Comparison of ENCODE assay signal across 28 mouse cellular contexts in the genomic region with DNA sequence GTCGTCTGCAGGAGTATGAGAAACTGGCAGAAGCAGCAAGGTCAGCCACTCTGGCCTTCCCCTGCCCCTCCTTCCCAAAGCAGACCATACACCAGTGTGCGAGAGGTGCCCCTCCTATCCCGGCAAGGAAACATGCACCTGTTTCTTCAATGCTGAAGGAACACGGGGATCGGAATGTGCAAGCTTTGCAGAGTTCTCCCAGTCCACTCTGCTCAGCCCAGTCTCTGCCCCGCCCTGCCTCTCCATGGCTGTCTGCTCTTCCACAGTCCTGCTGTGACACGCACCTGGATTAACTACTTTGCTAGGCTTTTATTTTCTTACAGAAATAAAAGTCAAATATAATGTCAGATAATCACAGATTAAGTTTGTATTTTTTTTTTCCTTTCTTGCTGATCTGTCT.
A peak's percentile ranks its signal among the peaks of the same experiment; 100 is the strongest.
DNase-seq lines count a peak whose midpoint lies in the region; ATAC-seq and TF ChIP-seq lines count a peak whose summit lies in the region.
"Had no signal": no experiment of that assay in that cellular context is flagged by ENCODE, and none has a peak within 500 bp of the region (broad histone marks: within the 10 kb centered on the region; RNA-seq: fewer than 3 reads in every experiment).

No protein-coding gene starts in this region.

- intact Hi-C loops in gastrocnemius, postnatal 36 days (cut with DNase I) = no loop called here
- intact Hi-C loops in heart, postnatal 10 days (cut with DNase I) = no loop called here

- no peak overlapping the region for H3K4me2 ChIP-seq in kidney, embryonic 14.5 days (replicated peaks; ENCODE audit: low read depth, low read length)
- no peak overlapping the region for H3K4me2 ChIP-seq in intestine, embryonic 16.5 days (ENCODE audit: low read depth, low read length)
- H3K4me2 ChIP-seq in kidney, postnatal 0 days (ENCODE audit: low read length) = no peak overlapping the region
- H3K4me2 ChIP-seq in stomach, embryonic 14.5 days (replicated peaks; ENCODE audit: low read depth, low read length) = no peak overlapping the region
- H3K4me2 ChIP-seq: embryonic facial prominence, embryonic 12.5 days; forebrain, embryonic 12.5 days; hindbrain, embryonic 15.5 days; limb, embryonic 15.5 days; lung, embryonic 15.5 days; neural tube, embryonic 12.5 days; stomach, embryonic 15.5 days had no signal

- no peak overlapping the region for H3K4me3 ChIP-seq in kidney, adult 2 months (ENCODE audit: insufficient read depth, low read depth, low read length)
- no peak overlapping the region for H3K4me3 ChIP-seq in kidney, embryonic 14.5 days (ENCODE audit: low read length)
- no peak overlapping the region for H3K4me3 ChIP-seq in intestine, embryonic 16.5 days (ENCODE audit: low read length)
- H3K4me3 ChIP-seq in kidney, postnatal 0 days (replicated peaks; ENCODE audit: low read depth, low read length) = no peak overlapping the region
- no peak overlapping the region for H3K4me3 ChIP-seq in stomach, embryonic 14.5 days (ENCODE audit: low read depth, low read length)
- H3K4me3 ChIP-seq: embryonic facial prominence, embryonic 12.5 days; erythroblast, embryonic 14.5 days; forebrain, embryonic 12.5 days; hindbrain, embryonic 15.5 days; limb, embryonic 15.5 days; lung, embryonic 15.5 days; neural tube, embryonic 12.5 days; stomach, embryonic 15.5 days had no signal

- H3K36me3 ChIP-seq in kidney, adult 2 months (ENCODE audit: control insufficient read depth, insufficient read depth, low read length) = no peaks in the 10 kb centered on the region
- no peaks in the 10 kb centered on the region for H3K36me3 ChIP-seq in kidney, embryonic 14.5 days (ENCODE audit: control insufficient read depth, insufficient read depth, low read length)
- no peaks in the 10 kb centered on the region for H3K36me3 ChIP-seq in intestine, embryonic 16.5 days (ENCODE audit: control insufficient read depth, insufficient read depth, low read length)
- H3K36me3 ChIP-seq in kidney, postnatal 0 days (ENCODE audit: insufficient read depth, low read length) = no peaks in the 10 kb centered on the region
- no peaks in the 10 kb centered on the region for H3K36me3 ChIP-seq in stomach, embryonic 14.5 days (ENCODE audit: control insufficient read depth, insufficient read depth, low read length)
- H3K36me3 ChIP-seq: embryonic facial prominence, embryonic 12.5 days; forebrain, embryonic 12.5 days; G1E; hindbrain, embryonic 15.5 days; limb, embryonic 15.5 days; lung, embryonic 15.5 days; neural tube, embryonic 12.5 days; stomach, embryonic 15.5 days had no signal

- H3K9me3 ChIP-seq in kidney, embryonic 14.5 days (ENCODE audit: control insufficient read depth, low read length) = no peaks in the 10 kb centered on the region
- H3K9me3 ChIP-seq in intestine, embryonic 16.5 days (ENCODE audit: control insufficient read depth, low read length) = no peaks in the 10 kb centered on the region
- no peaks in the 10 kb centered on the region for H3K9me3 ChIP-seq in kidney, postnatal 0 days (replicated peaks; ENCODE audit: low read length)
- H3K9me3 ChIP-seq in stomach, embryonic 14.5 days (ENCODE audit: control insufficient read depth, low read depth, low read length) = no peaks in the 10 kb centered on the region
- H3K9me3 ChIP-seq: embryonic facial prominence, embryonic 12.5 days; forebrain, embryonic 12.5 days; hindbrain, embryonic 15.5 days; limb, embryonic 15.5 days; lung, embryonic 15.5 days; neural tube, embryonic 12.5 days; stomach, embryonic 15.5 days had no signal

- no peaks in the 10 kb centered on the region for H3K4me1 ChIP-seq in kidney, adult 2 months (ENCODE audit: control insufficient read depth, insufficient read depth, low read length)
- H3K4me1 ChIP-seq in kidney, embryonic 14.5 days (ENCODE audit: control insufficient read depth, insufficient read depth, low read length) = no peaks in the 10 kb centered on the region
- no peaks in the 10 kb centered on the region for H3K4me1 ChIP-seq in intestine, embryonic 16.5 days (ENCODE audit: control insufficient read depth, insufficient read depth, low read length)
- no peaks in the 10 kb centered on the region for H3K4me1 ChIP-seq in kidney, postnatal 0 days (replicated peaks; ENCODE audit: insufficient read depth, low read length)
- H3K4me1 ChIP-seq in stomach, embryonic 14.5 days (ENCODE audit: control insufficient read depth, insufficient read depth, low read length) = no peaks in the 10 kb centered on the region
- H3K4me1 ChIP-seq: embryonic facial prominence, embryonic 12.5 days; forebrain, embryonic 12.5 days; hindbrain, embryonic 15.5 days; limb, embryonic 15.5 days; lung, embryonic 15.5 days; neural tube, embryonic 12.5 days; stomach, embryonic 15.5 days had no signal

- 36% methylated on average over 7 of the region's 7 CpGs for WGBS in kidney, adult 2 months
- WGBS in kidney, embryonic 14.5 days = 70% methylated on average over 7 of the region's 7 CpGs
- WGBS in intestine, embryonic 16.5 days = 43% methylated on average over 7 of the region's 7 CpGs
- WGBS in kidney, postnatal 0 days = 62% methylated on average over 7 of the region's 7 CpGs
- 50% methylated on average over 7 of the region's 7 CpGs for WGBS in stomach, embryonic 14.5 days

- ATAC-seq in kidney, embryonic 14.5 days (ENCODE audit: low FRiP score, low TSS enrichment) = no peak
- peak; percentile 40; the same call in 1 of the 2 replicates for ATAC-seq in intestine, embryonic 16.5 days
- ATAC-seq in kidney, postnatal 0 days (replicated peaks; ENCODE audit: low FRiP score, low read depth) = 0 out of 2 replicates have a peak, but pooled peaks have one; percentile 54
- ATAC-seq in stomach, embryonic 14.5 days (ENCODE audit: insufficient number of reproducible peaks, insufficient read depth, low FRiP score, low read depth) = peak; percentile 67
- ATAC-seq: activated CD4-positive, CD25-positive, alpha-beta regulatory T cell, adult 4 months; Patski had no signal

- no peaks in the 10 kb centered on the region for H3K27me3 ChIP-seq in kidney, adult 2 months (replicated peaks; ENCODE audit: control insufficient read depth, insufficient read depth, low read length)
- no peaks in the 10 kb centered on the region for H3K27me3 ChIP-seq in kidney, embryonic 14.5 days (ENCODE audit: control insufficient read depth, insufficient read depth, low read length)
- no peaks in the 10 kb centered on the region for H3K27me3 ChIP-seq in intestine, embryonic 16.5 days (replicated peaks; ENCODE audit: control insufficient read depth, insufficient read depth, low read length)
- H3K27me3 ChIP-seq in kidney, postnatal 0 days (ENCODE audit: insufficient read depth, low read length) = no peaks in the 10 kb centered on the region
- H3K27me3 ChIP-seq in stomach, embryonic 14.5 days (ENCODE audit: control insufficient read depth, insufficient read depth, low read length) = no peaks in the 10 kb centered on the region
- H3K27me3 ChIP-seq: hindbrain, embryonic 15.5 days had no signal

- TF ChIP-seq POLR2A in kidney, adult 2 months (IDR thresholded peaks at IDR 0.05; ENCODE audit: low read depth, low read length) = no peak

- no peak for TF ChIP-seq CTCF in kidney, adult 2 months (conservative IDR thresholded peaks at IDR 0.05; ENCODE audit: insufficient read depth, insufficient read length, low read depth, low read length)
- TF ChIP-seq CTCF in kidney, postnatal 0 days (IDR thresholded peaks at IDR 0.05; ENCODE audit: low read depth) = no peak

- H3K9ac ChIP-seq in kidney, embryonic 14.5 days (ENCODE audit: low read depth, low read length) = no peak overlapping the region
- H3K9ac ChIP-seq in intestine, embryonic 16.5 days (ENCODE audit: low read depth, low read length) = no peak overlapping the region
- H3K9ac ChIP-seq in kidney, postnatal 0 days (ENCODE audit: low read depth, low read length) = no peak overlapping the region
- H3K9ac ChIP-seq in stomach, embryonic 14.5 days (replicated peaks; ENCODE audit: low read depth, low read length) = no peak overlapping the region
- H3K9ac ChIP-seq: embryonic facial prominence, embryonic 12.5 days; forebrain, embryonic 12.5 days; hindbrain, embryonic 15.5 days; limb, embryonic 15.5 days; liver, embryonic 14.5 days; lung, embryonic 15.5 days; neural tube, embryonic 12.5 days; stomach, embryonic 15.5 days had no signal

- DNase-seq in kidney, adult 2 months = peak; percentile 68
- no peak for DNase-seq in kidney, postnatal 0 days (ENCODE audit: low spot score)
- DNase-seq in gastrocnemius, postnatal 36 days = no peak
- DNase-seq in heart, postnatal 10 days = no peak
- DNase-seq: adrenal gland, adult 8-10 months; cerebellum, adult 18-20 months; layer of hippocampus, adult 9-11 months; lung, postnatal 4 days; midbrain, embryonic 14.5 days; right cerebral cortex, postnatal 14 days; spleen, adult 18-20 months; thymus, adult 18-20 months; thymus, postnatal 4 days had no signal

- H3K27ac ChIP-seq in kidney, adult 2 months (ENCODE audit: insufficient read depth, low read depth, low read length) = no peak overlapping the region
- no peak overlapping the region for H3K27ac ChIP-seq in kidney, embryonic 14.5 days (ENCODE audit: low read depth, low read length)
- no peak overlapping the region for H3K27ac ChIP-seq in intestine, embryonic 16.5 days (ENCODE audit: low read length)
- H3K27ac ChIP-seq in kidney, postnatal 0 days = no peak overlapping the region
- H3K27ac ChIP-seq in stomach, embryonic 14.5 days (ENCODE audit: low read length) = no peak overlapping the region
- H3K27ac ChIP-seq: embryonic facial prominence, embryonic 12.5 days; forebrain, embryonic 12.5 days; hindbrain, embryonic 15.5 days; limb, embryonic 15.5 days; liver, embryonic 14.5 days; lung, embryonic 15.5 days; neural tube, embryonic 12.5 days; stomach, embryonic 15.5 days had no signal
